Comparison of ENCODE assay signal across 8 mouse cellular contexts in the genomic region with DNA sequence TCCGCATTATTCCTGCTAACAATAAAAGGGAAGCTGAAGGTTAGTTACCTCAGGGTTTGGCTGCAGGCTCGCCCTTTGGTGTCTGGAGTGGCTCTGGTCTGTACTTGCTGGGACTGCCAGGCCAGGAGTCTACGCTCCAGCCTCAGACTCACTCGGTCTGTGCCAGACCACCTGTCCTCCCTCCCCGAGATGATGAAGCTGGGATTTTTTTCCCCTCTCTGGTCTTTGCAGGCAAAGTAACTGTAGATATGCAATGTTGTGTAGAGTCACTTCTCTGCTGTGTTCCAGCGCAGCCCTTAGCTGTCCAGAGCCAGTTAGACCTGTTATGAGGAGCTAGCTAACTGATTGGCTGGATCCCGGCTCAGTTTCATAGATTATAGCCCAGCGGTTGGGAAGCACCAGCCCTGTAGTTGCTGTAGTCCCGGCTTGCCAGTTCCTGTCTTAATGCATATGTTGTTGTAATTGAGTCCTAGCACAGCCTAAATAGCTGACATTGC. TPM values are rescaled to one million over a fixed set of nuclear protein-coding genes. Genes with fewer than 3 reads are reported as not detected.
A peak's percentile ranks its signal among the peaks of the same experiment; 100 is the strongest.
DNase-seq lines count a peak whose midpoint lies in the region; ATAC-seq and TF ChIP-seq lines count a peak whose summit lies in the region.
"Had no signal": no experiment of that assay in that cellular context is flagged by ENCODE, and none has a peak within 500 bp of the region (broad histone marks: within the 10 kb centered on the region; RNA-seq: fewer than 3 reads in every experiment).

No protein-coding gene starts in this region.

- no peak overlapping the region for H3K4me3 ChIP-seq in hindbrain, postnatal 0 days (ENCODE audit: low read length)
- H3K4me3 ChIP-seq in limb, embryonic 13.5 days, result peak overlapping the region; percentile 12
- no peak overlapping the region for H3K4me3 ChIP-seq in forebrain, embryonic 14.5 days (ENCODE audit: low read depth, low read length)
- H3K4me3 ChIP-seq: neural tube, embryonic 12.5 days had no signal

- TF ChIP-seq CTCF in hindbrain, postnatal 0 days (IDR thresholded peaks at IDR 0.05; ENCODE audit: low read depth), result no peak

- H3K4me1 ChIP-seq in hindbrain, postnatal 0 days (ENCODE audit: insufficient read depth, low read length), result no peaks in the 10 kb centered on the region
- H3K4me1 ChIP-seq in limb, embryonic 13.5 days, result peaks cover 28% of the 10 kb centered on the region
- no peaks in the 10 kb centered on the region for H3K4me1 ChIP-seq in forebrain, embryonic 14.5 days (ENCODE audit: control insufficient read depth, insufficient read depth, low read length)

- H3K27me3 ChIP-seq in hindbrain, postnatal 0 days (ENCODE audit: insufficient read depth, low read length), result no peaks in the 10 kb centered on the region
- H3K27me3 ChIP-seq in limb, embryonic 13.5 days, result no peaks in the 10 kb centered on the region
- H3K27me3 ChIP-seq in forebrain, embryonic 14.5 days (replicated peaks; ENCODE audit: control insufficient read depth, insufficient read depth, low read length), result no peaks in the 10 kb centered on the region
- H3K27me3 ChIP-seq: neural tube, embryonic 12.5 days had no signal

- H3K9me3 ChIP-seq in hindbrain, postnatal 0 days (ENCODE audit: low read length), result no peaks in the 10 kb centered on the region
- no peaks in the 10 kb centered on the region for H3K9me3 ChIP-seq in limb, embryonic 13.5 days
- no peaks in the 10 kb centered on the region for H3K9me3 ChIP-seq in forebrain, embryonic 14.5 days (replicated peaks; ENCODE audit: control insufficient read depth, low read length)
- H3K9me3 ChIP-seq: neural tube, embryonic 12.5 days had no signal

- H3K36me3 ChIP-seq in hindbrain, postnatal 0 days (ENCODE audit: insufficient read depth, low read length), result no peaks in the 10 kb centered on the region
- no peaks in the 10 kb centered on the region for H3K36me3 ChIP-seq in limb, embryonic 13.5 days
- H3K36me3 ChIP-seq in forebrain, embryonic 14.5 days (ENCODE audit: control insufficient read depth, insufficient read depth, low read length), result no peaks in the 10 kb centered on the region
- H3K36me3 ChIP-seq: neural tube, embryonic 12.5 days had no signal

- peak overlapping the region; percentile 26; the same call in 1 of the 2 replicates for H3K4me2 ChIP-seq in hindbrain, postnatal 0 days (ENCODE audit: low read depth, low read length)
- H3K4me2 ChIP-seq in limb, embryonic 13.5 days (replicated peaks), result peak overlapping the region; percentile 52
- no peak overlapping the region for H3K4me2 ChIP-seq in forebrain, embryonic 14.5 days (ENCODE audit: low read length)

- no peak overlapping the region for H3K27ac ChIP-seq in hindbrain, postnatal 0 days
- no peak overlapping the region; the same call in 1 of the 2 replicates for H3K27ac ChIP-seq in limb, embryonic 13.5 days
- no peak overlapping the region for H3K27ac ChIP-seq in forebrain, embryonic 14.5 days (ENCODE audit: low read depth, low read length)
- H3K27ac ChIP-seq: neural tube, embryonic 12.5 days had no signal

- H3K9ac ChIP-seq in hindbrain, postnatal 0 days (replicated peaks; ENCODE audit: low read length), result no peak overlapping the region
- H3K9ac ChIP-seq in limb, embryonic 13.5 days, result no peak overlapping the region
- no peak overlapping the region for H3K9ac ChIP-seq in forebrain, embryonic 14.5 days (ENCODE audit: low read length)
- H3K9ac ChIP-seq: neural tube, embryonic 12.5 days had no signal

- ATAC-seq in hindbrain, postnatal 0 days, result 0 out of 2 replicates have a peak, but pooled peaks have one; percentile 29
- ATAC-seq in limb, embryonic 13.5 days (ENCODE audit: low FRiP score, low read depth), result peak; percentile 80
- no peak for ATAC-seq in forebrain, embryonic 14.5 days

- WGBS in hindbrain, postnatal 0 days, result 70% methylated on average over 9 of the region's 9 CpGs
- 29% methylated on average over 9 of the region's 9 CpGs for WGBS in limb, embryonic 13.5 days
- 77% methylated on average over 9 of the region's 9 CpGs for WGBS in forebrain, embryonic 14.5 days

- DNase-seq in right cerebral cortex, postnatal 14 days, result peak; percentile 3
- DNase-seq in right cerebral cortex, adult 2 months (ENCODE audit: low spot score in 2 of 2), result no peak
- DNase-seq in hindbrain, postnatal 0 days (ENCODE audit: low spot score), result no peak
- DNase-seq in yolk sac, embryonic 10.5 days (ENCODE audit: low spot score), result peak; percentile 8
- DNase-seq in retina, embryonic 14.5 days (ENCODE audit: low spot score), result no peak
- DNase-seq in forebrain, embryonic 14.5 days (ENCODE audit: low spot score), result no peak

RNA-seq across cellular contexts. Expression of a gene that starts 48.5 kb away (rescaled TPM):
- 77.1 and 86.6 TPM in 2 replicates for total RNA-seq in hindbrain, postnatal 0 days (2014; rRNA removed)
- 19.3 and 21.6 TPM in 2 replicates for polyA plus RNA-seq in hindbrain, postnatal 0 days (2015; fragmentation: Nextera tagmentation; extraction: Ambion mirVana)
- polyA plus RNA-seq in limb, embryonic 13.5 days (2015; fragmentation: Nextera tagmentation; extraction: Ambion mirVana), result 20.8 and 22.3 TPM in 2 replicates
- polyA plus RNA-seq in forebrain, embryonic 14.5 days (2014; fragmentation: Nextera tagmentation; extraction: Ambion mirVana), result 13.7 and 17.2 TPM in 2 replicates

Comparison
In these comparisons a context has a peak if more than half of its experiments do, and no peak if none do; other contexts are left out.
1. DNase-seq: peak in right cerebral cortex, postnatal 14 days (single experiment) and yolk sac, embryonic 10.5 days (single experiment); none in right cerebral cortex, adult 2 months (0 of 2), hindbrain, postnatal 0 days (single experiment), retina, embryonic 14.5 days (single experiment) and forebrain, embryonic 14.5 days (single experiment).